Mouse (Mus musculus) embryonic facial prominence, embryonic 15.5 days (tissue): ENCODE measurements around the gene Pramel5. TPM values are rescaled to one million over a fixed set of nuclear protein-coding genes. Genes with fewer than 3 reads are reported as not detected.
"Not testable (repeated sequence)": the region's sequence is repeated elsewhere in the genome, so short reads cannot be mapped to it uniquely, and the experiment has no call there.

ENCODE experiments used
- ATAC-seq: fragments of 200-750 bp; cut with Nextera tagmentation; 2 replicates; pipeline ENCODE4 v1.8.0; 2017; ENCODE audit warnings: low read depth, moderate TSS enrichment; ENCODE audit not compliant: insufficient number of reproducible peaks, low FRiP score, low TSS enrichment
- H3K27ac ChIP-seq: fragments of 300-500 bp; sonication (generic); replicated peaks from 2 replicates; pipeline ENCODE4 v1.5.1; 2015; ENCODE audit warnings: mild to moderate bottlenecking, inconsistent platforms
- H3K27me3 ChIP-seq: fragments of 300-500 bp; sonication (generic); 2 replicates; pipeline ENCODE4 v1.6.1; 2015; ENCODE audit warnings: inconsistent platforms
- H3K36me3 ChIP-seq: fragments of 300-500 bp; sonication (generic); 2 replicates; pipeline ENCODE4 v1.6.1; 2015; ENCODE audit warnings: mild to moderate bottlenecking, inconsistent platforms
- H3K4me1 ChIP-seq: fragments of 300-500 bp; sonication (generic); 2 replicates; pipeline ENCODE4 v1.6.1; 2015; ENCODE audit warnings: inconsistent platforms
- H3K4me2 ChIP-seq: fragments of 300-500 bp; sonication (generic); replicated peaks from 2 replicates; pipeline ENCODE4 v1.6.1; 2015; ENCODE audit warnings: mild to moderate bottlenecking, inconsistent platforms
- H3K4me3 ChIP-seq: fragments of 300-500 bp; sonication (generic); replicated peaks from 2 replicates; pipeline ENCODE4 v1.5.1; 2015; ENCODE audit warnings: mild to moderate bottlenecking, inconsistent platforms
- H3K9ac ChIP-seq: fragments of 300-500 bp; sonication (generic); 2 replicates; pipeline ENCODE4 v1.6.1; 2015; ENCODE audit warnings: inconsistent platforms
- H3K9me3 ChIP-seq: fragments of 300-500 bp; sonication (generic); replicated peaks from 2 replicates; pipeline ENCODE4 v1.6.1; 2016; ENCODE audit warnings: inconsistent platforms
- WGBS: fragments of 180-500 bp; shearing (Covaris S2); methylation state at CpG from one replicate; pipeline ENCODE4 v1.1.7; 2015; 5-methylcytosine and 5-hydroxymethylcytosine counted together
- polyA plus RNA-seq: library from polyadenylated mRNA; unstranded; fragments of >200 nt; fragmentation: Nextera tagmentation; extraction: Ambion mirVana; gene quantifications from 2 replicates; pipeline ENCODE4 v1.2.1, GENCODE M21; 2015

Gene Pramel5
- polyA plus RNA-seq, result not detected in 2 replicates

DNA sequence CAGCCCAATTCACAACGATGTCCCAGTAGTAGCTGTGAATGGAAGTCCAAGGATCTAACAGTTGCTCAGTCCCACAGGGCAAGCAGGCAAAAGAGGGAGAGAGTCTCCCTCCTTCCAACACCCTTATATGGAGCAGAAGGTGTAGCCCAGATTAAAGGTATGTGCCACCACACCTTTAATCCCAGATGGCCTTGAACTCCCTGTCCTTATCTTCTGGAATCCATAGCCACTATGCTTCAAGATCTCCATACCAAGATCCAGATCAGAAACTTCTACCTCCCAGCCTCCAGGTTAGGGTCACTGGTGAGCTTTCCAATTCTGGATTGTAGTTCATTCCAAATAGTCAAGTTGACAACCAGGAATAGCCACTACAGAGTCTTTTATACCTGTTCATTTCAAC is at the start of gene Pramel5:
Gene Pramel5, minus strand, starts transcription at position 101 of the 400 bp plus-strand sequence.
- not testable (repeated sequence) for H3K4me3 ChIP-seq, ATAC-seq, H3K4me2 ChIP-seq, H3K36me3 ChIP-seq, H3K9me3 ChIP-seq, H3K27me3 ChIP-seq, H3K4me1 ChIP-seq, H3K27ac ChIP-seq, H3K9ac ChIP-seq
- 76% methylated on average over 1 of the region's 1 CpGs for WGBS

DNA sequence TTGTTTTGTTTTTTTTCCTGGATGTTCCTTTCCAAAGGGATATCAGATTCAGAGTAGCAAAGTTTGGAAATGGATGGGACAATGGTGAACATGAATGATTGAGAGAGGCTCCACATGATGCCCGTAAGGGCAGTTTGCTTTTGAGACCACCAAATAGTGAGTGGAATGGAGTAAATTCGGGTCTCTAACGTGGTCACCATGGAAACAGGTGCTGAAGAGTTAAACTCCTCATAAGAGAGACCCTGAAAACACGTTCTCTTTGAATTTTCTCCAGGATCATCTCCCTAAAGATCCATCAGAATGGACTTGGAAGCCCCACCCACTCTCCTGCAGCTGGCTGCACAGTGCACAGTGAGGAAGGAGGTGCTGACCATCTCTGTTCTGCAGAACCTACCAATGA is 49.7 kb upstream of the Pramel5 start, which contains the start of gene Gm13128:
Gene Gm13128, plus strand, starts transcription at position 301 of the 400 bp plus-strand sequence.
- not testable (repeated sequence) for H3K36me3 ChIP-seq, H3K9ac ChIP-seq, H3K4me1 ChIP-seq, H3K4me2 ChIP-seq, H3K9me3 ChIP-seq, ATAC-seq, H3K27me3 ChIP-seq, H3K4me3 ChIP-seq, H3K27ac ChIP-seq
- WGBS, result 59% methylated on average over 4 of the region's 4 CpGs

DNA sequence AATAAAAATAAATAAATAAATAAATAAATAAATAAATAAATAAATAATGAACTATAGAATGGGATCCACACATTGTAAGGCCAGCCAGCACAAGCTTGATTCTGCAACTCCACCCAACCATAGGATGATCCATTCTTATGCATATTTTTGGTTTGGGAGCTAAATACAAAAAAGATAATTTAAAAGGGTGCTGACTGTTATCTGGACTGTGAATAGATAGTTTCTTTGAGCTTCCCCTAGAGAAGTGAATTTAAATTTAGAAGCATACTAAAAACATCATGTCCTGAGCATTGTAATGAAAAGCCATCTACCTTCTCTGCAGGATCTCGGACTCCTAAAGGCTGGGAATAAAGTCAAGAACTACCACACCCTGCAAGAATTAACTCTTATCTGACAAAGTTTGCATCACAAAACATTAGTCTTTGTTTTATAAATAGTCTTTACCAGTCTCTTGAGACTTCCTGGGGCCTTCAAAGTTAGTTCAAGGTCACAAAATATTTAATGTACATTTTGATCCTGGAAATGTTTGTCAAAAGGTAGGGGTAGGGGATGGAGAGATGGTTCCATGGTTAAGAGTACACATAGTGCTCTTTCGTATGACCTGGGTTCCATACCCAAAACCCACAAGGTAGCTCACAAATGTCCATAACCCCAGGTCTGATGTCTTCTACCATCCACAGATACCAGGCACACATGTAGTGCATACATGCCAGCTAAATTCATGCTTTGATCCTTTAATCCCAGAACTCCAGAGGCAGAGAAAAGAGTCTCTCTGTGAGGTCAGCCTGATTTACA is 32.6 kb upstream of the Pramel5 start:
- H3K9me3 ChIP-seq, H3K4me3 ChIP-seq, H3K4me1 ChIP-seq, H3K27me3 ChIP-seq, H3K36me3 ChIP-seq, H3K27ac ChIP-seq, H3K4me2 ChIP-seq, ATAC-seq, H3K9ac ChIP-seq: not testable (repeated sequence)
- WGBS, result 67% methylated on average over 2 of the region's 2 CpGs

DNA sequence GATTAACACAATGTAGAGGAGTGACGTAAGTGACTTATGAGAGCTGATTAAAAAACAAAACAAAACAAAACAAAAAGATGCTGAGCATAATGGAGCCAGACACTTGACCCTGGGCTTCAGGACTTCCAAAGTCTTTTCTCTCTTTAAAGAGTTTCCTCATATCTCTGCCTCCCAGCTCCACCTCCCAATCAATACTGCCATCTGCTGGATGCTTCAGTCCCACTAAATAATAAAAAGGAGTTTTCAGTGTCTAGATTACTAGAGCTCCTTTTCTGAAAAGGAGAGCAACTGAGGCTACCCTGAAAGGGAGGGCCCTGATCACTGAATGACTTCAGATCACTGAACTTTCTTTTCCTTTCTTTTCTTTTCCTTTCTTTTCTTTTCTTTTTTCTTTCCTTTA is 19.1 kb upstream of the Pramel5 start:
- 33% methylated on average over 1 of the region's 1 CpGs for WGBS
- not testable (repeated sequence) for H3K4me1 ChIP-seq, H3K4me3 ChIP-seq, H3K27me3 ChIP-seq, H3K9ac ChIP-seq, H3K27ac ChIP-seq, H3K36me3 ChIP-seq, H3K4me2 ChIP-seq, ATAC-seq, H3K9me3 ChIP-seq

DNA sequence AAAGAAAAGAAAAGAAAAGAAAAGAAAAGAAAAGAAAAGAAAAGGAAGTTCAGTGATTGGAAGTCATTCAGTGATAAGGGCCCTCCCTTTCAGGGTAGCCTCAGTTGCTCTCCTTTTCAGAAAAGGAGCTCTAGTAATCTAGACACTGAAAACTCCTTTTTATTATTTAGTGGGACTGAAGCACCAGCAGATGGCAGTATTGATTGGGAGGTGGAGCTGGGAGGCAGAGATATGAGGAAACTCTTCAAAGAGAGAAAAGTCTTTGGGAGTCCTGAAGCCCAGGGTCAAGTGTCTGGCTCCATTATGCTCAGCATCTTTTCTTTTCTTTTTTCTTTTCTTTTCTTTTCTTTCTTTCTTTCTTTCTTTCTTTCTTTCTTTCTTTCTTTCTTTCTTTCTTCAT is 25.5 kb downstream of the Pramel5 start:
- not testable (repeated sequence) for H3K4me2 ChIP-seq, H3K27ac ChIP-seq, ATAC-seq, H3K4me3 ChIP-seq, H3K4me1 ChIP-seq, H3K27me3 ChIP-seq, H3K9me3 ChIP-seq, H3K36me3 ChIP-seq, H3K9ac ChIP-seq

Other genes with a start within 250 kb of the Pramel5 start
- not detected in 2 replicates for gene Pramel4, start 221.4 kb downstream of the Pramel5 start, polyA plus RNA-seq
- gene Gm13102, start 174.0 kb downstream of the Pramel5 start, polyA plus RNA-seq, result not detected in 2 replicates
- not detected in 2 replicates for gene Oog3, start 117.8 kb downstream of the Pramel5 start, polyA plus RNA-seq
- not detected in 2 replicates for gene Oog2, start 89.8 kb downstream of the Pramel5 start, polyA plus RNA-seq
- gene C87977, start 67.2 kb downstream of the Pramel5 start, polyA plus RNA-seq, result not detected in 2 replicates
- gene Gm13128, start 49.8 kb upstream of the Pramel5 start, polyA plus RNA-seq, result not detected in 2 replicates
- not detected in 2 replicates for gene Gm13119, start 77.5 kb upstream of the Pramel5 start, polyA plus RNA-seq
- not detected in 2 replicates for gene Pramef20, start 97.4 kb upstream of the Pramel5 start, polyA plus RNA-seq
- 0.29 and 0.67 TPM in 2 replicates for gene Pramef12, start 128.0 kb upstream of the Pramel5 start, polyA plus RNA-seq
- 0.17 TPM in 1 of 2 replicates, not detected in the other for gene 1700012P22Rik, start 158.3 kb upstream of the Pramel5 start, polyA plus RNA-seq
- gene Gm9944, start 172.8 kb upstream of the Pramel5 start, polyA plus RNA-seq, result not detected in 2 replicates
- 0.07 TPM in 1 of 2 replicates, not detected in the other for gene Aadacl3, start 183.3 kb upstream of the Pramel5 start, polyA plus RNA-seq
- not detected in 2 replicates for gene 9430007A20Rik, start 239.3 kb upstream of the Pramel5 start, polyA plus RNA-seq